Mouse (Mus musculus): ENCODE measurements at regions not wholly inside any gene's neighbourhood (a gene's known extent, or its start where the extent isn't known, plus 50 kb on each side); places are given as distances from the start of the nearest gene placed in this dataset.

DNA sequence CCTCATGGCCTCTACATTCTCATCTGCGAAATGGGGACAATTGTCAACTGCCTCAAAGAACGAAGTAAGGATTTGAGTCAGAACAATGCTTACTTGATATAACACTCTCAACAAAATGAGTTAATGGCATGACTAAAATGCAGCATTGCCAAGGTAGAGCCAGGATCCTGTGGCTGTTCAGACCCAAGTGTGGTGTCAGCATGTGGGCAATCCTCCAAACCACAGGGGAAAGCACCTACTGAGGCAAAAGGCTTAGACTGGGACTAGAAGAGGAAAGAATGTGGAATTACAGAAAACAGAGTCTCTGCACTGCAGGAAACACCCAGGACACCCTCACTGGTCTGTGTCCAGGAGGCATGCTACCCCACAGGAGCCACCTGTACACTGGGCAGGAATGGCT, 147.8 kb upstream of the Cdh5 start:
- no peak for DNase-seq (ENCODE audit: low spot score)

DNA sequence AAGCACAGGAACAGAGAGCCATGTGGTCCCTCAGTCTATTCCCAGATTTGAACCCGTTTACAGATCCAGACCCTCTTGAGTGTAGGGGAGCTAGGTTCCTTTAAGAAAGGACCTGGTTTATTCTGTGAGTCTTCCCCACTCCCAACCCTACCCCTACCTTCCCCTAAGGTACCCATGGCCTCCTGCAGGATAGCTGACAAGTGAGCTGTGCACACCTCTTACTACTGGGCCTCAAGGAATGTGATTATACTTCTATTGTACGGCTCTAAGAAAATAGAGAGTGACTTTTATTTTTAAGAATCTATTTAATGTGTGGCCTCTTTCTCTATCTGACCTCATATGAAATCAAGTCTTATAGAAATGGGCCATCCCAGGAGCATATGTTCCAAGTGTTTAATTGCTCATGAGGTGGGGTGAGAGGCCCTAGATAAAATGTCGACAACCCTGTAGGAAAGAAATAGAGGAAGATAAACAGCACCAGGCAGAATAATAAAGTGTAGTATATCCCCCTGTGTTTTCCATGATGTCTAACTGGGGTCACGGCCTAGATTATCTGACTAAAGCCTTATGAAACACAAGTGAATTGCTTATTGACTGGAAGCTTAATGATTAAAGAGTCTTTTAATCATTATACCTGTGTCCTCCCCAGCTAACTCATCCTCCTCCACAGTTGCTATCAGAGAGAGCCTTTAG, 145.7 kb upstream of the Cdh5 start:
- no peak for DNase-seq (ENCODE audit: low spot score)

DNA sequence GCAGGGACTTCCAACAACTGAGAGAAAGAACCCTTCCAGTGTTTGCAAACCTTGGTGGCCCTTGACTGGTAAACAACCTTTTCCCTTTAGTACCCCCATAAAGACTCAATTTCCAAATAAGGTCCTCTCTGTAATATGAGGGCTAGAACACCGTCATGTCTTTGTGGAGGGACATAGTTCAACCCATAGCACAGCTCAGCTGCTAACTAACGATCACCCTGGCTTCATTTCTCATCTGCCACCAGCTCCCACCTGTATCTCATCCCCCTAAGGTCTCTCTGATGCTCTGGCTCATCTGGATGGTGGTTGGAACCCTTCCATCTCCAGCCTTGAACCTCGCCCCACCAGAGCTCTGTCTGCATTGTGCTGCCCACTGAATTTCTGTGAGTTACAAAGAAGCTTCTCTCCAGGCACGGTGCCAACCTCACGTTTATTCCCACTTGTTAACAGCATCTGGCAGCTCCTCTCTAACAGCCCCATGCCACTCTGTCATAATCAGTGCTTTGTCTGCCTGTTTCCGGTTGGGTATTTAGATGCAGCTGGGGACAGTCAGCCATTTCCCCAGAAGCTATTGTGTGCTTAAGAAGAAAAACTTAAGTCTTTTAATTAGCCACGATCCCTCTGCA, 137.0 kb upstream of the Cdh5 start:
- DNase-seq (ENCODE audit: low spot score) = no peak

DNA sequence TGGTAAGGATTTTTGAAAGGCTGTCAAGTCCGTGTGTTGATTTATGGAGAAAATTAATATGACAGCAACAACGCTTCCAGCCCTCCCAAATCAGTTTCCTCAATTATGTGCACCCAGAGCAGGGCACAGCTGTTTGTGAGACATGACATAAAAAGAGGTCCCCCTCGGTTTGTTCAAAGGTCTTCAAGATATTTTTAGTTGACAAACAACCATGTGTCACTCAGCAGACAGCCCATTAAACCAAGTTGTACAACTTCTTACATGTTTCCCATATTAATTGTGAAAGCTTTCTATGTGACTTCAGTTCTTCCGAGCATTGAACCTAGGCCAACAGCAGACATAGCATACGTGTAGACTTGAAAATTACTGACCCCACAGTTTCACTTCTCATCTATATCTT, 131.5 kb upstream of the Cdh5 start:
- no peak for DNase-seq (ENCODE audit: low spot score)

DNA sequence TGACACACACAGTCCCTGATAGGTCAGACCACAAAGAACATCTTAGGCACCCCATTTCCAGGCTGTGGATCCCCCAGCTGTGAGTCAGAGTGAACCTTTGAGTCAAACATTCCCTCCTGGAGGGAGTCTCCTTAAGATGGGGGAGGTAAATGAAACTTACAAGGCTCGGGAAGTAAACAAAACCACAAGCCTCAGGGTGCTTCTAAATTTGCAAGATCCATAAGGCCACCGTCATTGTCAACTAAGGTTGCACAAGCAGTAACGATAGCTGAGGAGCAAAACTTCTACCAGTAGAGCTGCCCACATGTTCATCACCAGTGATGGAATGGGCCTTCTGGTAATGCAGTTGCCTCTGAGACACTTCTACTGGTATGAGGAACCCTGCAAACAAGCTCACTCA, 130.9 kb upstream of the Cdh5 start:
- no peak for DNase-seq (ENCODE audit: low spot score)

DNA sequence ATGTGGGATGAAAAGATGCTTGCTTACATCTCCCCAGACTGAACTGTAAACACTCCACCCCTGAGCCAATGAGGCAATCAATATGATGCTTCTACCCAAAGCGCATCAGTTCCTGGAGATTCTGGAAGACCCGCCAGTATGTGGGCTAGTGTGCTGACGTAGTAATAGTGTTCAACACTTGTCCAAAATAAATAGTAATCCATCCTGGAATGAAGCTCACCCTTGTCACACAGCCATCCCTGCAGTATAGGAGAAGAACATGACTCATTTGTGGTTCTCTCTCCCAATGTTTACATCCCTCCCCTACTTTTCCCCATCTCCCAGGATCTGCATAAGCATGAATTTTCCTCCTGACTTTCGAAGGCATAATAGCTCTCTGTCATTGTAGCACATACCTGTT, 130.5 kb upstream of the Cdh5 start:
- DNase-seq (ENCODE audit: low spot score) = no peak

DNA sequence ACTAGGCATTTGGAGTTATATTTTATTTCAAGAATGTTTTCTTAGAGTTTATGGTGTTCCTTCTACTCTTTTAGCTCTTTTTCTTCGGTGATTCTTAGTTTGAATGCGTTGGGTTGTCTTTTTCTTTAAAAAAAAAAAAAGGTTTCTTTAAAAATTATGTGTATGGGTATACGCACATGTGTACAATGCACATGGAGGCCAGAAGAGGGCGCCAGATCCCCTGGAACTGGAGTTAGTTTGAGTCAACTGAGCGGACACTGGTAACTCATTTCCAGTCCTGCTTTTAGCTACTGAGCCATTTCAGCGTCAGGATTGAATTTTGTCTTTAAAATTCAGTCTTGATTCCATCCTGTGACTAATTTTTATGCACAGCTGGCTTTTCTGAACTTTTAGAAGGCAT, 124.9 kb upstream of the Cdh5 start:
- no peak for DNase-seq (ENCODE audit: low spot score)

DNA sequence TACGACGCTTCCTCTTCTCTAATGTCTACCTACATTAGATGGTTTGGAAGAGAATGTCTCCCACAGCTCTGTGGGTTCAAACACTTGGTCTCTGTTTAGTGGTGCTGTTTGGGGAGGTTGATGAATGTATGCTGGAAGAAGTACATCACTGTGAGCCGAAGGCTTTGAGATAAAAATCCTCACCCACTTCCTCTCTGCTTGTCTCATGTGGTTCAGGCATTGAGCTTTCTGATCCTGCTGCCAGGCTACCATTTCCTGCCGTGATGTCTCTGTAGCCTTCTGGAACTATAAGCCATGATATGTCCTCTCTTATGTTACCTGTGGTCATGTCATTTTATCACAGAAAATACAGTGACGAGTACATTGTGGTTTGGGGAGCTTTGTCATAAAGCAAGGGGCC, 122.5 kb upstream of the Cdh5 start:
- DNase-seq (ENCODE audit: low spot score) = no peak

DNA sequence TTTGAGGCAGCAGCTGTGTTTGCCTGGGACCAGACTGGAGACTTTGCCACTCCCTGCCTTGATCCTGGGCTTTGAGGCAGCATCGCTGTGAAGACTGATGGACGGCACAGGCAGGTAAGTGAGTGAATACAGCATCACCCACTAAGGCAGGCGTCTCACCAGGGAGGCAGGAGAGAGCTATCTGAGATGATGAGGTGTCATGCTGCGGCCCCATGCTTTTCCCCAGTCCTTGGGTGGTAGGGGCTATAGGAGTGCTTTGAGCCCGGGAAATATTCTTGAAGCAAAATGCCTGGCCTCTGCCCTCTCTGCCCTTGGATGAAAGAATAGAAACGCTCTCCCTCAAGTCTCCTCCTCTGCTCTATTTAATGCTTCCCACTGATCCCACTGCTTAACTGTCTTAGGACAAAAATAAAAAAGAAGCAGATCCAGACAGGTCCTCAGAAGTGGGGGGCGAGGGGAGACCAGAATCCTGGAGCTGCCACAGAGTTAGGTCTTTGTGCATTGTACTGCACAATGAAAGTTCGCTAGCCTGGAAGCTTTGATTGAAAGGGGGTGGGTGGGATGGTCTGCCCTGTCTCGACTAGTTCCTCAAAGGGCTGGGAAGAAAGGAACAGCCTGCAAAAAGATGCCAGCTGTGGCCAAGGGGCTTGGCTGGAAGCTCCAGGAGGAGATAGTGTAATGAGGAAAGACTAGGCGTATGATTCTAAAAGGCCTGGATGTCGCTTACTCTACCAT, 117.4 kb upstream of the Cdh5 start:
- DNase-seq (ENCODE audit: low spot score) = no peak

DNA sequence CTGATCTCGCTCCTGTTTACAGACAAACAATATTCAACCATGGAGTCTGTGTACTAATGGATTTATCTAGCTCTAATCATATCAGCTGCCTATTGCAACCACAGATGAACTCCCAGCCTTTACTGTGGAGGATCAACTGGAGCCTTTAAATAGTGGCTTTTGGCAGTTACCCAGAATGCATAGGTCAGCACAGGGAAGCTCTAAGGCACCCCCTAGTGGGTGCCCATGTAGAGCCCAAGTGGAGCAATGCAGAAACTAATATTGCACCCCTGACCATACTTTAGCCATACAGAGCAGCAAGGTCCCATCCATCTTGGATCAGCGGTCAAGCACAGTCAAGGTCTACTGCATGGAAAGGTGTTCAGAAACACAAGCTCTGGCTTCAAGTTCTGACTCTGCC, 115.8 kb upstream of the Cdh5 start:
- no peak for DNase-seq (ENCODE audit: low spot score)

DNA sequence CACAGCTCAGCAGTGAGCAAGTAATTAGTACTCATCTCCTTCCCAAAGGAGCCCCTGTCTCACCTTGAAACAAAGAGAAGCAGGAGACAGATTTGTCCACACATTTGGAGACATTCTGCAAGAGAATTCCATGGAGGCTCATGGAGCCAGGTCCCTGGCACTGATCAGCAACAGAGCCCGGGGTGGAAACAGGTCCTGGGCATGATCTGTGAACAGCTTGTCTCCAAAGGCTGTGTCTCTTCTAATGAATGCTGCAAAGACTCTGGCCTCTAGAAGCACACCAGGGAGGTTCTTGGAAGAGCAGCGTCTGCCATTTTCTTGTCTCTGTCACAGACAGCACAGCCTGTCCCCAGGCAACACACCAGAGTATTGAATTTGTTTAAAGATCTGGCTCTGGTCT, 107.5 kb upstream of the Cdh5 start:
- DNase-seq (ENCODE audit: low spot score) = no peak

DNA sequence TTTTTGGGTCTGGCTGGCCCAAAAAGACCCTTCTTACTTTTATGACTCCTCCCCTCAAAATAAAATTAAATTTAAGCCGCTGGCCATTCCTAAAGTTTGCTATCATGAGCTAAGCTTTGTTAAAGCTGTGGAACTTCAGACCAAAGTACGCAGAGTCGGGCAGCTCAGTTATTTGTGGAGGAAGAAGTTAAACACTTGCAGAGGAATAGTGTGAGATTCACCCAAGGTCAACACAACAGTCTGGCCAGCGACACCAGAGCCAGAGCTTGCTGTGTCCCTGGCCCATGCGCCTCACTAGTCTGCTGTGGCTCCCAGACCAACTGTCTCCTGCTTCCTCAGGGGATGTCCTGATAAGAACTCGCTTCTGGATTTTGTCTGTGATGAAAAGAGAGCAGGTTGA, 103.3 kb upstream of the Cdh5 start:
- no peak for DNase-seq (ENCODE audit: low spot score)

DNA sequence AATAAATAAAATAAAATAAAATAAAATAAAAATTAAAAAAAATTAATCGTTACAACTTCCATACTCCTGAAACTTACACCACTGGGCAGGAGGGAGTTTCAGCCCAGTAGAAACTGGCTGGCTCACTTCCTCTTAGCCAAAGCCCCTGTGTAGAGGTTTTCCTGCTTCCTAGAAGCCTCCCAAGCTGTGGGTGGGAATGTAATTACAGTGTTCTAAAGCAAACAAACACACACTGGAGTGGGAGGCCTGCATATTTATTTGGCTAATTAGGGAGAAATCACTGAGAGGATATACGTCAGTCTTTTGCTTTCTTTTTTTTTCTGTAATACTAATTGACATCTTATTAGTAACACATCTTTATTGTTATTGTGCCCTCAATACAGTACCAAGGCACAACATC, 94.2 kb upstream of the Cdh5 start:
- DNase-seq (ENCODE audit: low spot score) = no peak

DNA sequence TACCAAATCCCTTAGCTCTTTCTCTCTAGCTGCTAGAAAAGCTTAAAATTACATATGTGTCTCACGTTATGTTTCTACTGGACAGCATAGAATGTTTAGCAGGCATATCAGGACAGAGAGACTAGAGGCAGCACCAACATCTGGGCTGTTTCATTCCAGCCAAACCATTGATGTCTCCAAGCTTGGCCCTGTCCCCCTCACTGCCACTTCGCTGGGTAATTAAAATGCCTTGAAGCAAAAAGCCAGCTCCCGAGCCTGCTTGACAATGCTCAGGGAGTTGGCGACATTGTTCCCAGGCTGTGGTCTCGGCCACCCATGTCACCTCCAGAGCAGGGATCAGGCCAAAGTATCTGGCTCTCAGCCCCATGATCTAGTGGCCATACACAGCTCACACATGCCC, 92.7 kb upstream of the Cdh5 start:
- no peak for DNase-seq (ENCODE audit: low spot score)

DNA sequence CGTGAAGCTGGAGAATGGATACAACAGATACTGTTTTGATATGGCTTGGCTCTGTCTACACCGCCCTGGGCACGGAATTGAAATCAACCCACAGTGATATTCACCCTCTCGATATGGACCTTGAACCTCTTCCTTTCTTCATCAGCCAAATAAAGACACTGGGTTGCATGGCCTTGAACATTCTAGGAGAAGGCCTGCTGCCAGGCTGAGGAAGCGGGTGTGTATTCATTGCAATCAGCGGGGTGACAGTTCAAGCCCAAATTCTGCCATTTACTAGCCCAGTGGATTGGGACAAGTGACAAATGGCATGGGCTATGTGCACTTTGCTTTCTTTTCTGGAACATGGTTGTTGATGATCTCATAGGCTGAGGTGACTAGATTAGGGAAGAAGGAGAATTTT, 92.1 kb upstream of the Cdh5 start:
- no peak for DNase-seq (ENCODE audit: low spot score)

DNA sequence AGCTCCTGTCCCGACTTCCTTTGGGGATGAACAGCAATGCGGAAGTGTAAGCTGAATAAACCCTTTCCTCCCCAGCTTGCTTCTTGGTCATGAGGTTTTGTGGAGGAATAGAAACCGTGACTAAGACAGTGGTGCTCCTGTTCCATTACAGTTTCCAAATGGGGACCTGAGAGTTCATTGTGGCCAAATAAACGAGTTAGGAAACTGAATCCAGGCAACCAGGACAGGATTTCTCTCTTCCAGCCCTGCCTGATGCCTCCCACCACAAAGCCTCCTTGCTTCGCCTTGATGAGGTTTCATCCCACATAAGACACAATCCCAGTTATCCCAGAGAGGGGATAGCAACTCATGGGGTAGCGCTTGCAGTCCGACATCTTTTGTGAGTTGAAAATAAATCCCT, 79.2 kb upstream of the Cdh5 start:
- DNase-seq (ENCODE audit: low spot score) = no peak

DNA sequence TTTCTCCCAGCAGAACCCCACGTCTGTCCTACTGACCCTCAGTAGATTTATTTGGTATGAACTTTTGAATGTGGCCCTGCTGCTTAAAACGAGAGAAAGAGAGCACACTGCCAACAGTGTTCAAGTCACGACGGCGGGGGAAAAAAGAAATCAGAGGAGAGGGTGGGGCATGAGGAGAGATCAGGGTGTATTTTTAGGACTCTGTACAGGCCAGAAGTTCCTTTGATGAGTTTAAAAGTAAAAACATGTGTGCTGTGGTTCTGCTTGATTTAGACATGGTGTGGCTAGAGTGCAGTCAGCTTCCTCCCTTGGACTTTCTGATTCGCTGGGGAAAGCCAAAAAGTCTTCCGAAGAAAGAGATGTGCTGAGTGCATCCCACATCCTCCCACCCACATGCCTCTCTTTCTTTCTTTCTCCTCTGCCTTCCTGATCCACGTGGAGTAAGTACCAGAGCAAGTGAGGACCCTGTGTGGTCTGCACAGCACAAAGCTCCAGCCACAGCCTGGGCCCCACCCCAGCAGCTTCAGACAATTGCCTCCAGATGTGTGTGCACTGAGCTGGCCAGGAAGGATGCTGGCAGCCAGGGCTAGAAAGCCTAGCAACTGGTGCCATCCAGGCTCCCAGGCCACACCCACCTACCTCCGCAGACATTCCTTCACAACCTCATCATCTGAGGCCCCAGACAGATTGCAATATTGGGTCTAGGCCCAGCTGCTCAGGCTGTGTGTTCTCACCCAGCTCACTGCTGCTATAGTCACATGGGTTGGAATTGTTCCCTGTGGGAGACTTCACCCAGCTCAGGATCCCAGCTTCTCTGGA, 78.5 kb upstream of the Cdh5 start:
- no peak for DNase-seq (ENCODE audit: low spot score)

DNA sequence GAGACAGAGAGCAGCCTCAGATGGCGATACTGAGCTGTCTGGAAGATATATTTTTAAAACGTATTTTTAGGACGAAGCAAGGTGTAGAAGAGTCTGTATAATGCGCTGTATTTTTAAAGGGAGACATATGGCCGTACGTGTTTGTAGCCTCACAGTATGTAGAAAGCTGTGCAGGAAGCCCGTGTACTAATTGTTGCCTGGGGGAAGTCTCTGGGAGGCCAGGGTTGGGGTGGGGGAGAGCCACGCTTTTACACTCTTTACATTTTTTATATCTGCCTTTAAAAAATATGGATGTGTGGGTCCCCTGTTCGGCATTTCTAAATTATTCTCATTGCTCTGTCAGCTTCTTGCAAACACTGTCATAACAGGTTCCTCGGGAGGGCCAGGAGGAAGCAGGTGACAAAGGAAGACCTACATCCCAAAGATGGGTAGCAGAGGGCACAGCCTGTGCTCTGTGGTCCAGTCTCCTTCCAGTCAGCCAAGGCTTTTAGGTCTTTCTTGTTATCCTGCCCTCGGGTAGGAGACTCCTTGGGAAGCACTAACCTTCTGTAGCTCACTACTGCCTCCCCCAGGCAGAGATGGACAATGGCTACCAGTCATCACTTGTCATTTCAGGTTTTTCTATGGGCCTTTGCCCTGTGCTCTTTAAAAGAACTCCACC, 74.1 kb upstream of the Cdh5 start:
- DNase-seq (ENCODE audit: low spot score) = no peak

DNA sequence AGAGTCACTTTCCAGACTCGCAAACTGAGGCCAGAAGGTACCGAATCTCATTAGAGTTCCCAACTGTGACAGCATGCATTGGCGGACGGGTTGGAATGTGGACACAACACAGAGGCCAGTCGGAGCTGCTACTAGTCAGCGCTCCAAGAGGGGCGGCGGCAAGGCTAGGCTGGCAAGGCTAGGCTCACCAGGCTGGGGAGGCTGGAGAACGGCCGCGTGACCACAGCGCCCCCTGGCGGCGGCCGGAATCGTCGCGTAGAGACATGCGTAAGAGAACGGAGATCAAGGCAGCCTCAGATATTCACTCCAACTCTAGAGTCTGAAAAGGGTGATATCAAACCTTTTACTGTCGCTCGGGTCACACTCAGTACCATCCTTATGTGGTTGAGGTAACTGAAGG, 72.8 kb upstream of the Cdh5 start:
- peak; percentile 77 for DNase-seq (ENCODE audit: low spot score)

DNA sequence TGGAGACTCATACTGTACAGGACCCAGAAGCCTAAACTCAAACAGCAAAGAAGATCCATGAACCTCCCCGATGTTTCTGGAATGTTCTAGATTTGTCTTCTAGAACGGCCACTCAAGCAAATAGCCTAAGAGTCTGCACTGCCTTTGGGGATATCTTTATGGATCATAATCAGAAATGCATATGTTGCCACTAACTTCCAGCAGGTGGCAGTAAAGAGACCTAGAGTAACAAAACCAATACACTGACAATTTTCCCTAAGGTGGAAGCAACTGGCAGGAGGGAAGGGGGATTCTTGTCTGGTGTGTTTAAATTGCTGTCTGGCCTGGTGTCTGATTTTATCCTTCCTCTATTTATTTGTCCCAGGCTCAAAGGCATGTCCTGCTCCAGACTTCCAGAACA, 69.2 kb upstream of the Cdh5 start:
- no peak for DNase-seq (ENCODE audit: low spot score)

DNA sequence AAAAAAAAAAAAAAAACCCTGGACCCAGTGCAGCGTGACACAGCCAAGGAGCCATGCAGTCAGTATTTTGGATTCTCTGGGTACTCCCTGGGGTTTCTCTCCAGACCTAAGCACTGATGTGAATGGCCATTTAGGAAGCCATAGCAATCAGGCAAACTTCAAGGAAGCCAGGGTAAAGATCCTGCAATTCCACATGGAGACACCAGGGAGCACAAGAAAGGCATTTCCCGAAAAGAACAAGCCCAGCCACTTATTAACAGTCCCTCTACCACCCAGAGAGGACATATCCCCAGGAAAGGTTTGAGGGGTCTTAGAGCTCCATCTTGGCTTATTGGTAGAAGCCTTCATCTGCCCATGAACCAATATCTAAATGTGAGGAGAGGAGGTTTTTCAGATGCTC, 68.3 kb upstream of the Cdh5 start:
- no peak for DNase-seq (ENCODE audit: low spot score)

DNA sequence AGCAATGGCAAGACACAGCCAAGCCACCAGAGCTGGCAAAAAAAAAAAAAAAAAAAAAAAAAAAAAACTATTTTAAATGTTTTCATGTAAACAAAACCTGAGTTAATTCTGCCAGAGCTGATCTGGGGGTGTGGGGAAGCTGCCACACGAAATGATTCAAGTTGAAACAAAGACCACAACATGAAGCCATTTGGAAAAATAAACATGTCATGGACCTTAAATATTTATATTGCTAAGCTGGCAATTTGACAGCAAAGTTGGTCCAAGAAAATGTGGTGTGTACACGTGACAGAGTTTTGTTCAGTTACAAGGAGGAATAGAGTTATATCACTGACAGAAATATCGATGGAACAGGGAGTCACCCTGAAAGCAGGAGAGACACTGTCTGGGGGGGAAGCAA, 67.1 kb upstream of the Cdh5 start:
- DNase-seq (ENCODE audit: low spot score) = no peak
